Mouse (Mus musculus) brain, embryonic 14.5 days (tissue): ENCODE measurements at regions not wholly inside any gene's neighbourhood (a gene's known extent, or its start where the extent isn't known, plus 50 kb on each side); places are given as distances from the start of the nearest gene placed in this dataset.

ENCODE experiments used
- DNase-seq: peaks from one replicate; pipeline ENCODE4 v3.0.0-alpha.2; 2011; ENCODE audit warnings: low read depth
- CTCF ChIP-seq: fragments of 200-500 bp; IDR thresholded peaks from 2 replicates; pipeline ENCODE4 v1.5.1; 2012; ENCODE audit warnings: inconsistent platforms, mild to moderate bottlenecking, moderate library complexity, borderline replicate concordance; ENCODE audit not compliant: insufficient read depth, insufficient read length; ENCODE audit errors: extremely low read depth
- POLR2A ChIP-seq: fragments of 200-500 bp; IDR thresholded peaks from 2 replicates; pipeline ENCODE4 v1.6.1; 2012; ENCODE audit warnings: mild to moderate bottlenecking, inconsistent platforms, borderline replicate concordance; ENCODE audit not compliant: poor library complexity, insufficient read depth, insufficient read length, severe bottlenecking; ENCODE audit errors: extremely low read depth

- DNase-seq: no peak
- TF ChIP-seq POLR2A (no peak), CTCF (no peak)
These were observed 401.3 kb downstream of the Plcl1 start for GRCm38 (mm10) chr1:55807028-55807427.

GRCm38 (mm10) chr1:55808724-55809519, 403.2 kb downstream of the Plcl1 start:
- TF ChIP-seq POLR2A: no peak
- TF ChIP-seq CTCF: no peak
- DNase-seq: no peak

- no peak for DNase-seq
- TF ChIP-seq POLR2A (no peak), CTCF (no peak)
These were observed 406.8 kb downstream of the Plcl1 start for GRCm38 (mm10) chr1:55812486-55812885.

DNA sequence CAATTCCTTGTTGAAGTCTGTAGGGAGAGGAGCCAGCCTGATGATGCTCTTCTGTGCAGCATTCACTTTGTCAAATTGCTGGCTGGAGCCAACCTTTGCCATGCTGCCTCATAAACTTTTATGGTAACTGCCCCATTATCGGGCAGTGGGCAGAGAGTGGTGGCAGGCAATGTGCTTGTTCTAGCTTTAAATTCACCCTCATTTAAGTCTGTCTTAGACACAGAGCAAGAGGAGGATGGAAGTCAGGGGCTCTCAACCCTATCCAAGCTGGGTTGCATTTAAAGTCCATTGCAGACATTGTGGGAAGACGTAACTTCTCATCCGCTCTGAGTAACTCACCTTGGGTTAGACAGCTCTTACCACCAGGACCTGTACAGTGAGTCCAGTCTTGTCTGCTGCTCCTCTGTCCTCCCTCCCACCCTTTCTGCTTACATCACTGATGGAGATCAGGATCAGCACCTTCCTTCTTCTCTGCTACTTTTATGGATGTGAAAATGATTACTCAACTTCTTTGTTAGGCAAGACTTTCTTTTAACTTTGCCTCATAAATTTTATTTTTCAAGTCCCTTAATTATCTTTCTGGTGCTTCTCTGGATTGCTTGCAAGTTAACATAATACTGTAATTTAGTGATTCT, 415.3 kb downstream of the Plcl1 start:
- DNase-seq: no peak
- TF ChIP-seq POLR2A (no peak), CTCF (no peak)

- TF ChIP-seq POLR2A (no peak), CTCF (no peak)
- DNase-seq: no peak
These were observed 416.9 kb downstream of the Plcl1 start for GRCm38 (mm10) chr1:55822599-55822998.

- TF ChIP-seq POLR2A (no peak), CTCF (no peak)
- no peak for DNase-seq
These were observed 421.5 kb downstream of the Plcl1 start for GRCm38 (mm10) chr1:55827191-55827590.

- TF ChIP-seq POLR2A: no peak
- no peak for TF ChIP-seq CTCF
These were observed 429.6 kb downstream of the Plcl1 start for GRCm38 (mm10) chr1:55835281-55835680.

GRCm38 (mm10) chr1:55836750-55837149, 431.0 kb downstream of the Plcl1 start:
- DNase-seq: no peak
- TF ChIP-seq CTCF (no peak), POLR2A (no peak)

More at GRCm38 (mm10) chr1:55835281-55835680, 429.6 kb downstream of the Plcl1 start:
- DNase-seq: no peak

- TF ChIP-seq CTCF (no peak), POLR2A (no peak)
- DNase-seq: no peak
These were observed 431.6 kb downstream of the Plcl1 start for GRCm38 (mm10) chr1:55837366-55837765.

GRCm38 (mm10) chr1:55838168-55838567, 432.4 kb downstream of the Plcl1 start:
- peak; percentile 84 for TF ChIP-seq CTCF
- TF ChIP-seq POLR2A: no peak
- peak; percentile 84 for DNase-seq

DNA sequence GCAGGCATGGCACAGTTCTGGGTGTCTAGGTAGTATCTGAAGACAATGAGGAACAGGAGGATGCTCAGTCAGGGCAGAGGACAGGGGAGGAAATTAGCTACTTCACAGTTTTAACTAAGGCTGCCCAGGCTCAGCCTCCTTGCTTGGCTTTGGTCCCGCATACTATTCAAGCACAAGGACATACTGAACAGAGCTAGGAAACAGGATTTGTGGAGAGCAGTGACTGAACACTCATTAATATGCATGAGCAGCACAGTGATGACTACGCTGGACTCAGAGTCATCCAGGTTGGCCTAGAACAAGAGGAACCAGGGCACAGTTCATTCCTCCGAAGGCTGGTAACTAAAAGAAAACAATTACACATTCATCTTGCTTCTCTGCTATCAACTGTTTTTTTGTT, 443.1 kb downstream of the Plcl1 start:
- TF ChIP-seq POLR2A: no peak
- DNase-seq: peak; percentile 63

DNA sequence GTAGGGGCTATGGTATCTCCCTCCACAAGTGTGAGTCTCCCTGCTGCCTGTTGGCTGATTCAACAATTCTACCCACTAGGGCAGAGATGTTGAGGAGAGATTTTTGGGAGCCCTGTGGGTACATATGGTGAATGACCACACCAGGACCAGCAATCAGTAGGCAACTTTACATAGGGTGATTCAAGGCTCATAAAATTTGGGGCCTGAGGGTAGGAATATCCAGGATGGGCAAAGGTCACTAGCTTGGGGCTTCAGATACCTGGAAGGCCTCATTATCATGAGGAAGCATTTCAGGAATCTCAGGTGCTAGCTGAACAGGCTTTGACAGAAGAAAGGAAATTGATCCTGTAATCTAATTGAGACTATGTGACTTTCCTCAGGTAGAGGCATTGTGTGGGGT, 446.6 kb downstream of the Plcl1 start:
- no peak for TF ChIP-seq CTCF
- TF ChIP-seq POLR2A: no peak

DNA sequence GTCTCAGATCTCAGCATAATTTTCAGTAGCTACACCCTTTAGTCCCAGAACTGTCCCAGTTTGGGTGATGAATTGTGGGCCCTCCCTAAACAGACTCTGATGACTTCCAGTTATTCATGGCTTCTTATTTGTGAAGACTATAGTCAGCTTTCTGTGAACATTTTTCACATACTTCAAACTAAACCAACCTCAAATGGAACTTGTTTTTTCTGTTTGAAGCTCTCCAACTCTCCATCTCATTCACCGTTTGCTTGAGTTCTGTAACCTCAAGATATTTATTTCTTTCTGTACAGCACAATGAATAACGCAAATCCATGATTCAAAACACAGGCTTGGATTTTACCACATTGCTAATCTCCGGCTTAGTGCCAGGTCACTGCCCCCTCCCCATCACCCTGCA, 453.4 kb downstream of the Plcl1 start:
- DNase-seq: no peak
- no peak for TF ChIP-seq POLR2A
- no peak for TF ChIP-seq CTCF

More for the DNA sequence above, 446.6 kb downstream of the Plcl1 start:
- DNase-seq: no peak
